Mouse (Mus musculus) embryonic facial prominence, embryonic 12.5 days (tissue): Measurements from ENCODE around the gene 6430531B16Rik. TPM values are rescaled to one million over a fixed set of nuclear protein-coding genes. Genes with fewer than 3 reads are reported as not detected.

ENCODE experiments used
- ATAC-seq: fragments of 200-750 bp; cut with Nextera tagmentation; 2 replicates; pipeline ENCODE4 v1.8.0; 2017; ENCODE audit not compliant: insufficient number of reproducible peaks, insufficient read depth, low FRiP score, low TSS enrichment
- H3K27ac ChIP-seq: fragments of 300-500 bp; sonication (generic); 2 replicates; pipeline ENCODE4 v1.5.1; 2016; ENCODE audit warnings: mild to moderate bottlenecking
- H3K27me3 ChIP-seq: fragments of 300-500 bp; sonication (generic); 2 replicates; pipeline ENCODE4 v1.6.1; 2016; ENCODE audit warnings: mild to moderate bottlenecking, moderate library complexity
- H3K36me3 ChIP-seq: fragments of 300-500 bp; sonication (generic); 2 replicates; pipeline ENCODE4 v1.6.1; 2016; ENCODE audit warnings: mild to moderate bottlenecking
- H3K4me1 ChIP-seq: fragments of 300-500 bp; sonication (generic); 2 replicates; pipeline ENCODE4 v1.6.1; 2016
- H3K4me2 ChIP-seq: fragments of 300-500 bp; sonication (generic); replicated peaks from 2 replicates; pipeline ENCODE4 v1.6.1; 2016; ENCODE audit warnings: mild to moderate bottlenecking, moderate library complexity
- H3K4me3 ChIP-seq: fragments of 300-500 bp; sonication (generic); 2 replicates; pipeline ENCODE4 v1.5.1; 2016; ENCODE audit warnings: mild to moderate bottlenecking
- H3K9ac ChIP-seq: fragments of 300-500 bp; sonication (generic); 2 replicates; pipeline ENCODE4 v1.6.1; 2016; ENCODE audit warnings: mild to moderate bottlenecking, moderate library complexity
- H3K9me3 ChIP-seq: fragments of 300-500 bp; sonication (generic); 2 replicates; pipeline ENCODE4 v1.6.1; 2016; ENCODE audit warnings: mild to moderate bottlenecking, moderate library complexity
- WGBS: fragments of 180-500 bp; shearing (Covaris S2); methylation state at CpG from one replicate; pipeline ENCODE4 v1.1.7; 2016; 5-methylcytosine and 5-hydroxymethylcytosine counted together
- polyA plus RNA-seq: library from polyadenylated mRNA; unstranded; fragments of >200 nt; fragmentation: Nextera tagmentation; extraction: Ambion mirVana; gene quantifications from 2 replicates; pipeline ENCODE4 v1.2.1, GENCODE M21; 2016

Gene 6430531B16Rik
- 0.14 and 0.92 TPM in 2 replicates for polyA plus RNA-seq

- ATAC-seq, result peak; percentile 89
- Histone ChIP-seq H3K36me3 (no peaks in the 10 kb centered on the region), H3K9me3 (no peaks in the 10 kb centered on the region), H3K27me3 (no peaks in the 10 kb centered on the region), H3K9ac (peak within 1 kb of the TSS; percentile 66), H3K4me1 (peaks cover 9% of the 10 kb centered on the region; the same call in 1 of the 2 replicates), H3K4me2 (peak within 1 kb of the TSS; percentile 83), H3K4me3 (peak within 1 kb of the TSS; percentile 59), H3K27ac (no peak within 1 kb of the TSS)
- 4% methylated on average over 32 of the region's 32 CpGs for WGBS
Measured at GRCm38 (mm10) chr7:139978278-139978892, at the start of gene 6430531B16Rik. TSS of gene 6430531B16Rik (minus strand) at chr7:139978755.

- WGBS, result 94% methylated on average over 17 of the region's 17 CpGs
- H3K4me2 ChIP-seq, result no peak overlapping the region
- H3K9ac ChIP-seq, result no peak overlapping the region
- H3K4me3 ChIP-seq, result no peak overlapping the region
- peaks cover 40% of the 10 kb centered on the region for H3K36me3 ChIP-seq
- H3K27ac ChIP-seq, result no peak overlapping the region
- H3K4me1 ChIP-seq, result no peaks in the 10 kb centered on the region
- no peaks in the 10 kb centered on the region for H3K27me3 ChIP-seq
- no peaks in the 10 kb centered on the region for H3K9me3 ChIP-seq
- ATAC-seq, result no peak
Measured at GRCm38 (mm10) chr7:140011336-140011735, 32.8 kb upstream of the 6430531B16Rik start.

- H3K4me3 ChIP-seq, result no peak overlapping the region
- H3K4me1 ChIP-seq, result no peaks in the 10 kb centered on the region
- H3K27ac ChIP-seq, result no peak overlapping the region
- WGBS, result 98% methylated on average over 9 of the region's 9 CpGs
- peaks cover 63% of the 10 kb centered on the region for H3K36me3 ChIP-seq
- no peak overlapping the region for H3K4me2 ChIP-seq
- no peaks in the 10 kb centered on the region for H3K9me3 ChIP-seq
- H3K27me3 ChIP-seq, result no peaks in the 10 kb centered on the region
- no peak overlapping the region for H3K9ac ChIP-seq
- ATAC-seq, result no peak
Measured at GRCm38 (mm10) chr7:140007781-140008180, 29.2 kb upstream of the 6430531B16Rik start.

- H3K36me3 ChIP-seq, result peaks cover 69% of the 10 kb centered on the region
- no peak overlapping the region for H3K4me3 ChIP-seq
- no peak overlapping the region for H3K4me2 ChIP-seq
- no peaks in the 10 kb centered on the region for H3K9me3 ChIP-seq
- no peak for ATAC-seq
- 93% methylated on average over 9 of the region's 9 CpGs for WGBS
- H3K9ac ChIP-seq, result no peak overlapping the region
- H3K27ac ChIP-seq, result no peak overlapping the region
- H3K27me3 ChIP-seq, result no peaks in the 10 kb centered on the region
- no peaks in the 10 kb centered on the region for H3K4me1 ChIP-seq
Measured at GRCm38 (mm10) chr7:140006861-140007611, 28.5 kb upstream of the 6430531B16Rik start.

GRCm38 (mm10) chr7:140004666-140005065 is 26.1 kb upstream of the 6430531B16Rik start:
- H3K4me3 ChIP-seq, result no peak overlapping the region
- no peaks in the 10 kb centered on the region for H3K27me3 ChIP-seq
- ATAC-seq, result no peak
- H3K9me3 ChIP-seq, result no peaks in the 10 kb centered on the region
- H3K36me3 ChIP-seq, result peaks cover 79% of the 10 kb centered on the region
- H3K4me2 ChIP-seq, result no peak overlapping the region
- WGBS, result 93% methylated on average over 8 of the region's 8 CpGs
- H3K27ac ChIP-seq, result no peak overlapping the region
- H3K4me1 ChIP-seq, result no peaks in the 10 kb centered on the region
- H3K9ac ChIP-seq, result no peak overlapping the region

- ATAC-seq, result no peak
- Histone ChIP-seq H3K27me3 (no peaks in the 10 kb centered on the region), H3K4me1 (no peaks in the 10 kb centered on the region), H3K9ac (no peak overlapping the region), H3K9me3 (no peaks in the 10 kb centered on the region), H3K4me3 (no peak overlapping the region), H3K36me3 (peaks cover 90% of the 10 kb centered on the region), H3K27ac (no peak overlapping the region), H3K4me2 (no peak overlapping the region)
- WGBS, result 46% methylated on average over 12 of the region's 12 CpGs
Measured at GRCm38 (mm10) chr7:140001086-140001740, 22.7 kb upstream of the 6430531B16Rik start.

- no peaks in the 10 kb centered on the region for H3K9me3 ChIP-seq
- no peak for ATAC-seq
- H3K4me3 ChIP-seq, result no peak overlapping the region
- 92% methylated on average over 13 of the region's 13 CpGs for WGBS
- no peak overlapping the region for H3K4me2 ChIP-seq
- H3K4me1 ChIP-seq, result no peaks in the 10 kb centered on the region
- H3K36me3 ChIP-seq, result peaks cover 72% of the 10 kb centered on the region
- H3K9ac ChIP-seq, result no peak overlapping the region
- no peaks in the 10 kb centered on the region for H3K27me3 ChIP-seq
- no peak overlapping the region for H3K27ac ChIP-seq
Measured at GRCm38 (mm10) chr7:139998691-139999350, 20.3 kb upstream of the 6430531B16Rik start.

- H3K27me3 ChIP-seq, result no peaks in the 10 kb centered on the region
- no peak overlapping the region for H3K4me3 ChIP-seq
- no peaks in the 10 kb centered on the region for H3K9me3 ChIP-seq
- no peak overlapping the region for H3K4me2 ChIP-seq
- H3K9ac ChIP-seq, result no peak overlapping the region
- H3K36me3 ChIP-seq, result peaks cover 37% of the 10 kb centered on the region
- H3K4me1 ChIP-seq, result no peaks in the 10 kb centered on the region
- WGBS, result 31% methylated on average over 3 of the region's 3 CpGs
- no peak overlapping the region for H3K27ac ChIP-seq
- no peak for ATAC-seq
Measured at GRCm38 (mm10) chr7:139994676-139995075, 16.1 kb upstream of the 6430531B16Rik start.

GRCm38 (mm10) chr7:139994202-139994601 is 15.6 kb upstream of the 6430531B16Rik start:
- peaks cover 32% of the 10 kb centered on the region for H3K36me3 ChIP-seq
- H3K9me3 ChIP-seq, result no peaks in the 10 kb centered on the region
- H3K27ac ChIP-seq, result no peak overlapping the region
- WGBS, result 78% methylated on average over 4 of the region's 4 CpGs
- H3K4me3 ChIP-seq, result no peak overlapping the region
- no peak for ATAC-seq
- no peaks in the 10 kb centered on the region for H3K4me1 ChIP-seq
- H3K9ac ChIP-seq, result no peak overlapping the region
- no peaks in the 10 kb centered on the region for H3K27me3 ChIP-seq
- H3K4me2 ChIP-seq, result no peak overlapping the region

- whole genome bisulfite sequencing, result 89% methylated on average over 6 of the region's 6 CpGs
- no peak for ATAC-seq
- Histone ChIP-seq H3K36me3 (peaks cover 25% of the 10 kb centered on the region), H3K4me1 (no peaks in the 10 kb centered on the region), H3K4me3 (no peak overlapping the region), H3K9ac (no peak overlapping the region), H3K27me3 (no peaks in the 10 kb centered on the region), H3K9me3 (no peaks in the 10 kb centered on the region), H3K27ac (no peak overlapping the region), H3K4me2 (no peak overlapping the region)
Measured at GRCm38 (mm10) chr7:139993532-139993931, 15.0 kb upstream of the 6430531B16Rik start.

- Histone ChIP-seq H3K9me3 (no peaks in the 10 kb centered on the region), H3K27ac (no peak within 1 kb of the TSS), H3K4me2 (no peak within 1 kb of the TSS), H3K36me3 (peaks cover 14% of the 10 kb centered on the region), H3K27me3 (no peaks in the 10 kb centered on the region), H3K4me3 (no peak within 1 kb of the TSS), H3K4me1 (no peaks in the 10 kb centered on the region), H3K9ac (no peak within 1 kb of the TSS)
- ATAC-seq, result no peak
- 23% methylated on average over 7 of the region's 7 CpGs for WGBS
Measured at GRCm38 (mm10) chr7:139992406-139992805, 13.9 kb upstream of the 6430531B16Rik start, which contains the start of gene Adam8. TSS of gene Adam8 (minus strand) at chr7:139992562.
